Mouse (Mus musculus): Measurements from ENCODE around the gene Crabp2. TPM values are rescaled to one million over a fixed set of nuclear protein-coding genes. Genes with fewer than 3 reads are reported as not detected.
A peak's percentile ranks its signal among the peaks of the same experiment; 100 is the strongest.

Crabp2 gene
- polyA plus RNA-seq, 1 experiment: not detected

DNA sequence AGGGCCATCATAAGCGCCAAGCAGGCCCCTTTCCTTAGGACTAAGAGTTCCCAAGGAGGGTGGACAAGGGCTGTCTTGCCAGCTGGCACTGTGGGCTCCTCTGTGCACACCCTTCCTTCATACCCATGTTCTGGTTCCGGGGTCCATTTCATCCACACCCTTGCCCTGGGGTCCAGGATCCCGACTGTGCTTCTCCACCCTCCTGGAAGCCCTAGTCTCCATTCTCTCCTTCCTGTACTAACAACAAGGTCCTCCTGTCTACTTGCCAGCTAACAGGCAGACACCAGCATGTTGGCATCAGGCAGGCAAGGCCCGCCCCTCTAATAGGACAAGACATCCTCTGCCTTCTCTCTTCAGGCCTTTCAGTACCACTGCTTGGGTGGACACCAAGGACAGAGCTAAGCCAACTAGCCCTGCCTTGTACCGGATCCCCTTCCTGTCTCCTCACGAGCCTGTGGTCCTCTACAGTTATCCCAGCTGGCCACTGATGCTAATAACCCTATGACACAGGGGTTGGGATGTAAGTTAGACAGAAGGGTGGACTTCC, 32.8 kb downstream of the Crabp2 start:
- TF ChIP-seq POLR2A (IDR thresholded peaks at IDR 0.05; ENCODE audit: low read depth, low read length) (no peak), CTCF (IDR thresholded peaks at IDR 0.05; ENCODE audit: extremely low read depth, insufficient read length, insufficient replicate concordance, low read depth, low read length) (no peak)
- WGBS: 87% methylated on average over 6 of the region's 6 CpGs
- Histone ChIP-seq H3K27me3 (ENCODE audit: control insufficient read depth, insufficient read depth, low read length) (no peaks in the 10 kb centered on the region), H3K36me3 (ENCODE audit: control insufficient read depth, insufficient read depth, low read length) (no peaks in the 10 kb centered on the region), H3K4me1 (ENCODE audit: control insufficient read depth, insufficient read depth, insufficient read length, low read length) (peaks cover 16% of the 10 kb centered on the region), H3K27ac (ENCODE audit: insufficient read depth, low read depth, low read length) (peak overlapping the region; percentile 79; the same call in 1 of the 2 replicates), H3K4me3 (ENCODE audit: low read depth, low read length) (no peak overlapping the region)

- no peaks in the 10 kb centered on the region for H3K36me3 ChIP-seq (ENCODE audit: control insufficient read depth, insufficient read depth, low read length)
- H3K4me1 ChIP-seq (ENCODE audit: control insufficient read depth, insufficient read depth, insufficient read length, low read length): peaks cover 16% of the 10 kb centered on the region
- H3K4me3 ChIP-seq (ENCODE audit: low read depth, low read length): no peak overlapping the region
- no peaks in the 10 kb centered on the region for H3K27me3 ChIP-seq (ENCODE audit: control insufficient read depth, insufficient read depth, low read length)
- TF ChIP-seq CTCF (IDR thresholded peaks at IDR 0.05; ENCODE audit: extremely low read depth, insufficient read length, insufficient replicate concordance, low read depth, low read length): no peak
- TF ChIP-seq POLR2A (IDR thresholded peaks at IDR 0.05; ENCODE audit: low read depth, low read length): no peak
- H3K27ac ChIP-seq (ENCODE audit: insufficient read depth, low read depth, low read length): peak overlapping the region; percentile 79
- WGBS: 27% methylated on average over 12 of the region's 12 CpGs
Observed at GRCm38 (mm10) chr3:87981894-87982835, 33.7 kb downstream of the Crabp2 start.

GRCm38 (mm10) chr3:87982836-87983601, 34.6 kb downstream of the Crabp2 start:
- H3K27me3 ChIP-seq (ENCODE audit: control insufficient read depth, insufficient read depth, low read length): no peaks in the 10 kb centered on the region
- H3K4me3 ChIP-seq (ENCODE audit: low read depth, low read length): no peak overlapping the region
- 23% methylated on average over 13 of the region's 13 CpGs for WGBS
- TF ChIP-seq POLR2A (IDR thresholded peaks at IDR 0.05; ENCODE audit: low read depth, low read length): no peak
- peak overlapping the region; percentile 79 for H3K27ac ChIP-seq (ENCODE audit: insufficient read depth, low read depth, low read length)
- peaks cover 16% of the 10 kb centered on the region for H3K4me1 ChIP-seq (ENCODE audit: control insufficient read depth, insufficient read depth, insufficient read length, low read length)
- H3K36me3 ChIP-seq (ENCODE audit: control insufficient read depth, insufficient read depth, low read length): no peaks in the 10 kb centered on the region

- TF ChIP-seq CTCF (IDR thresholded peaks at IDR 0.05; ENCODE audit: extremely low read depth, insufficient read length, insufficient replicate concordance, low read depth, low read length) (no peak), POLR2A (IDR thresholded peaks at IDR 0.05; ENCODE audit: low read depth, low read length) (no peak)
- Histone ChIP-seq H3K36me3 (ENCODE audit: control insufficient read depth, insufficient read depth, low read length) (no peaks in the 10 kb centered on the region), H3K4me3 (ENCODE audit: low read depth, low read length) (no peak overlapping the region), H3K27ac (ENCODE audit: insufficient read depth, low read depth, low read length) (peak overlapping the region; percentile 57; the same call in 1 of the 2 replicates), H3K4me1 (ENCODE audit: control insufficient read depth, insufficient read depth, insufficient read length, low read length) (peaks cover 16% of the 10 kb centered on the region), H3K27me3 (ENCODE audit: control insufficient read depth, insufficient read depth, low read length) (0 out of 2 replicates have a peak, but pooled peaks cover 4% of the 10 kb centered on the region)
- 73% methylated on average over 6 of the region's 6 CpGs for WGBS
Observed at GRCm38 (mm10) chr3:87983627-87984026, 35.2 kb downstream of the Crabp2 start.

GRCm38 (mm10) chr3:87984094-87984493, 35.6 kb downstream of the Crabp2 start:
- H3K27me3 ChIP-seq (ENCODE audit: control insufficient read depth, insufficient read depth, low read length): 0 out of 2 replicates have a peak, but pooled peaks cover 4% of the 10 kb centered on the region
- TF ChIP-seq POLR2A (IDR thresholded peaks at IDR 0.05; ENCODE audit: low read depth, low read length) (no peak), CTCF (IDR thresholded peaks at IDR 0.05; ENCODE audit: extremely low read depth, insufficient read length, insufficient replicate concordance, low read depth, low read length) (no peak)
- 34% methylated on average over 3 of the region's 3 CpGs for WGBS
- H3K27ac ChIP-seq (ENCODE audit: insufficient read depth, low read depth, low read length): no peak overlapping the region
- H3K4me3 ChIP-seq (ENCODE audit: low read depth, low read length): no peak overlapping the region
- peaks cover 16% of the 10 kb centered on the region for H3K4me1 ChIP-seq (ENCODE audit: control insufficient read depth, insufficient read depth, insufficient read length, low read length)
- H3K36me3 ChIP-seq (ENCODE audit: control insufficient read depth, insufficient read depth, low read length): no peaks in the 10 kb centered on the region

GRCm38 (mm10) chr3:87985505-87986320, 37.2 kb downstream of the Crabp2 start:
- Histone ChIP-seq H3K27me3 (ENCODE audit: control insufficient read depth, insufficient read depth, low read length) (peaks cover 4% of the 10 kb centered on the region; the same call in 1 of the 2 replicates), H3K27ac (ENCODE audit: insufficient read depth, low read depth, low read length) (no peak overlapping the region), H3K36me3 (ENCODE audit: control insufficient read depth, insufficient read depth, low read length) (no peaks in the 10 kb centered on the region), H3K4me3 (ENCODE audit: low read depth, low read length) (no peak overlapping the region), H3K4me1 (ENCODE audit: control insufficient read depth, insufficient read depth, insufficient read length, low read length) (peaks cover 16% of the 10 kb centered on the region)
- TF ChIP-seq POLR2A (IDR thresholded peaks at IDR 0.05; ENCODE audit: low read depth, low read length) (no peak), CTCF (IDR thresholded peaks at IDR 0.05; ENCODE audit: extremely low read depth, insufficient read length, insufficient replicate concordance, low read depth, low read length) (no peak)
- WGBS: 47% methylated on average over 12 of the region's 12 CpGs

Measured in small intestine, adult 2 months (tissue).